Mouse (Mus musculus) forelimb bud, embryonic 11.5 days (tissue): ENCODE data around the gene Foxc2.
"Not testable (repeated sequence)": the region's sequence is repeated elsewhere in the genome, so short reads cannot be mapped to it uniquely, and the experiment has no call there.

Experiments used
- DNase-seq: peaks from one replicate; pipeline ENCODE4 v3.0.0-alpha.2; 2012; ENCODE audit warnings: low read depth, low spot score

Foxc2 gene

DNA sequence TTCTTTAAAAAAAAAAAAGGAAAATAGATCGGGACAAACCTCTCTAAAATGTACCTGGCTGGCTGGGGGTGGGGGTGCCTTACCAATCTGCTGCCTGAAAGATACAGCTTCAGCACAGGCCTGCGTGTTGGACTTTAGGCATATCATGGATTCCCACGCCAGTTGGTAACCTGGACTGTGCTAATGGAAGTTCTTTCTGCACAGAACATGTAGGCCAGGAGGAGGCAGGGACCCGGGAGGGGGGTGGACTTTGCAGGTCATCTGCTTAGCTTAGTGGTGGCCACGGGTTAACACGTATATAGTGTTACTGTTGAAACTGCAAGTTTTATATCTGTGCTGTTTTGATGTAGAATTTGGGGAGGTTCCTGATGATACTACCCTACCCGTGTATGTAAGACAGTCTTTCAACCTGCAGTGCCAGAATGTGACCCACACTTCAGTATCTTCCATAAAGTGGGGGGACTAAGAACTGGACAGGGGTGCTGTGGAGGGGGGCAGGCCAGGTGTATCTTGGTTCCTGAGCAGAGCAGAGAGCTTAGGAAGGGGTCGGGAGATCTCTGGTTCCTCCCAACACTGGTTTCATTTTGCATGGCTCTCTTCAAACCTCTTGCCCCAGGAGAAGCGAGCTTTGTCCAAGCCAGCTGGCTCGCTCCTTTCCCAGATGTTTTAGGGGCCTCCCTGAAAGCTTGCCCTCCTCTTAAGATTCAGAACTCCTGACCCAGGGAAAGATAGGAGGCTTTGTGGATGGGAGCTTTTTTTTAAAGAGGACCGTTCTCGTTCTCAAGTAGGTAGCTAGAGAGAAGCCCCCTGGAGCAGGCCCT is 3.9 kb downstream of the Foxc2 start:
- no peak for DNase-seq

- no peak for DNase-seq
Observed at GRCm38 (mm10) chr8:121120456-121121419, 4.8 kb downstream of the Foxc2 start.

- DNase-seq = no peak
Observed at GRCm38 (mm10) chr8:121121704-121122103, 5.7 kb downstream of the Foxc2 start.

GRCm38 (mm10) chr8:121122368-121122767 is 6.4 kb downstream of the Foxc2 start:
- DNase-seq = no peak

DNA sequence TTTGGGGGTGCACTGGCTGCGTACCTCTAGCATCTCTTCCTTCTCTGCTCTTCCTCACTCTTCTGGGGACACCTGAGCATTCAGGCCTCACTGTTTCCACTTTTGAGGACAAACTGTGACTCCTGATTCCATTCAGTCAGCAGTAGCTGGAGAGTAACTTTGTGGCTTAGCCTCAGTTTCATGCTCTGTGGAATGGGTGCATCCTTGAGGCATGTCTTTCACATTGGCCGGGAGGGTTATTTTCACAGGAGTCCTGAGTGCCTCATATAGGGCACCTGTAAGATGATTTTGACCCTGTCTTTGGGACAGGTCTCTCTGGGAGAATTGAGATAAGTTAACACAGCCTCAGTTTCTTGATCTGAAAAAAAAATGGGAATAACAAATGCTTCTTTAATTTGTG is 7.1 kb downstream of the Foxc2 start:
- no peak for DNase-seq

- no peak for DNase-seq
Observed at GRCm38 (mm10) chr8:121124547-121125239, 8.7 kb downstream of the Foxc2 start.

DNA sequence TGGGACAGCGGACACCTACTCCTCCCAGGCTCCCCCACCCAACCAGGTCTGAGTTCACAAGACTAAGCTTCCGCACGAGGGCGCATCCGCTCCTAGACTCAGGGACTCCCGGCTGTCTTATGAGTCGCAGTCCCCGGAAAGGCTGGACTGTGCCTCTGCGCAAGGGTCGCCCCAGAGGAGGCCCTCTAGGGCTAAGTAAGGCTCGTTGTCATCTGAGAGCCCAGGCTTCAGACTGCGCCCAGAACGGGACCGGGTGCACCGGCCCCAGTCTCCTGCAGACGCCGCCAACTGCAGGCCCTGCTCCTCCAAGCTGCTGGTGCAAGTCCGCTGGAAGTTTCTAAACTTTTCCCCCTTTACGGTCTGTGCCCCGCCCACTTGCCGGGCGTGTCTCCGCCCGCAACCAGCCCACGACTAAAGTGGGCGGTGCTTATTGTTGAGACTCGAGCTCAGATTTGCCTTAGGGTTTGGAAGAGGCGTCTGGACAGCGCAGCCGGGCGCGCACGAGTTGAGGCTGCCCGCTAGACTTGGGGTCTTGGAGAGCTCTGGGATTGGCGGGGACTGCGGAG is 9.4 kb downstream of the Foxc2 start:
- peak; percentile 89 for DNase-seq

DNA sequence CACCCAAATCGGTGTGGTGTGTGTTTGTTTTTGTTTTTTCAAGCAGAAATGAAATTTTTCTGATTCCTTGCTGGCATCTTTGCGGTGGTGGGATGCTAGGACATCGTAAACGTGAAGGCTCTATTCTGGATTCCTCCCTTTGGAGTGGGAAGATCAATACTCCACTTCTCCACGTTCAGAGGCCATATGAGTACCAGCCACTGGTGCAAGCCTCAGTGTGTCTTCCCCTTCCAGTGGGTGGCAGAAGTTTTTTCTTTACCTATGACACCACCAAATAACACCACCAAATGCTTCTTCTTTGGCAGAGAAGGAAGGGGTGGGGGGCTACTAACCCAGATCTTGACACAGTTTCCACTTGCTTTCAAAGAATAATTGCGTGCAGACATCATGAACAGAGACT is 10.2 kb downstream of the Foxc2 start:
- DNase-seq = no peak

DNA sequence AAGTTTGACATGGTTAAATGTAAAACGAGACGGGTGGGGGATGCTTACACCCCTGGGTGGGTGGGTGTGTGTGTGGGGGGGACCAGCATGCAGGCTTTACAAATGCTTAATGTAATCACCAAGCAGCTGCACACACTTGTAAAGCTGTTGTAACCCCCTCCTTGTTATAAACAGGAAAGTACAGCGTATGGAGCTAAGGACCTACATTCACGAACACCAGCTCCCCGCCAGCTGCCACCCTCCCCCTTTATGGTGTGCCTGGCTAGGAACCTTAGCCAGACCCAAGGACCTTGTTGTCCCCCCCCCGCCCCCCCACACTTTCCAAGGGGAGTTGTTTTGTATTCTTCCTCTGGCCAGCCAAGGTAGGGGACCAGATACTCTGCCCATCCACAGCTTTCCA is 10.7 kb downstream of the Foxc2 start:
- DNase-seq = no peak

GRCm38 (mm10) chr8:121127291-121127701 is 11.3 kb downstream of the Foxc2 start:
- no peak for DNase-seq

DNA sequence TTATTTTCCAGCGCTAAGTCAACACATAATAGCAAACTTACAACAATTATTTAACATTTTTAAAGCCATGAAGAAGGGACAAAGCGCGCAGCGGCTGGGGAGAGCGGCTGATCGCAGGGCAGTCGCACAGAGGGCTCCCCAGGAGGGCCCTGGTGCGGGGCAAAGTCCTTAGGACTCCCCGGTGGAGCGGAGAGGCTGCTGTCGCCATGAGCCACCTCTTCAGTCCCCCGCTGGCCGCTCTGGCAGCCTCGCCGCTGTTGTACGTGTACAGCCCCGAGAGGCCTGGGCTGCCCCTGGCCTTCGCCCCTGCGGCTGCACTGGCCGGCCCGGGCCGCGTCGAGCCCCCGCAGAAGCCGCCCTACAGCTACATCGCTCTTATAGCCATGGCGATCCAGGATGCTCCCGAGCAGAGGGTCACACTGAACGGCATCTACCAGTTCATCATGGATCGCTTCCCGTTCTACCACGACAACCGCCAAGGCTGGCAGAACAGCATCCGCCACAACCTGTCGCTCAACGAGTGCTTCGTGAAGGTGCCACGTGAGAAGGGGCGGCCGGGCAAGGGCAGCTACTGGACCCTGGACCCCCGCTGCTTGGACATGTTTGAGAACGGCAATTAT is 11.9 kb downstream of the Foxc2 start, which contains the start of gene Foxl1:
TSS of gene Foxl1 (plus strand) at position 185 of the 620 bp plus-strand sequence.
- DNase-seq = no peak

DNA sequence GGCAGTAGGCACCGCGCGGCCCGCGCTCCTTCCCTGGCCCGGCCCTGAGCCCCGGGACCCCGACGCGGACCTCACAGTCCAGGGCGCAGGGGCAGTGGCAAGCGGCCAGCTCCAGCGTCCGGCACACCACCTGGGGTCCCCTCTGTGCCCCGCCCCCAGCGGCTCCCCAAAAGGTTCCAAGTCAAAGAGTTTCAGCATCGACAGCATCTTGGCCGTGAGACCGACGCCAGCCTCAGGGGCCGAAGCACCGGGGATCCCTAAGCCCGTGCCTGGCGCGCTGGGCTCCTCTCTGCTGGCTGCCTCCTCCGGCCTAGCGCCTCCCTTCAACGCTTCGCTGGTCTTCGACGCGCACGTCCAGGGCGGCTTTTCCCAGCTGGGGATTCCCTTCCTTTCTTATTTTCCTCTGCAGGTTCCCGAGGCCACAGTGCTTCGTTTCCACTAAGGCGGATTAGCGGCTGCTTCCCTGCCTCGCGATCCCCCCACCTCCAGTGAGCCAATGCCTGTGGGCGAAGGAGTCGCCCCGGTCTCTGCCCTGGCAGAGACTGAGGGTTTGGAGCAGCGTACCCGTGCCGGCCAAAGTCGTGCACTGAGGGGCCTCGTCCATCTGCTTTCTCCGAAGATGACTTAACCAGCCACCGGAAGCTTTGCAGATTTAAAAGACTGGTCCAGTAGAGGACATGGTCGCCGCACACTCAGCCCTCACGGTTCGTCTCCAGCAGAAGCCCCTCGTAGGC is 12.7 kb downstream of the Foxc2 start:
- DNase-seq = no peak

GRCm38 (mm10) chr8:121129265-121129940 is 13.4 kb downstream of the Foxc2 start:
- no peak for DNase-seq

GRCm38 (mm10) chr8:121130522-121130921 is 14.6 kb downstream of the Foxc2 start:
- DNase-seq = no peak

DNA sequence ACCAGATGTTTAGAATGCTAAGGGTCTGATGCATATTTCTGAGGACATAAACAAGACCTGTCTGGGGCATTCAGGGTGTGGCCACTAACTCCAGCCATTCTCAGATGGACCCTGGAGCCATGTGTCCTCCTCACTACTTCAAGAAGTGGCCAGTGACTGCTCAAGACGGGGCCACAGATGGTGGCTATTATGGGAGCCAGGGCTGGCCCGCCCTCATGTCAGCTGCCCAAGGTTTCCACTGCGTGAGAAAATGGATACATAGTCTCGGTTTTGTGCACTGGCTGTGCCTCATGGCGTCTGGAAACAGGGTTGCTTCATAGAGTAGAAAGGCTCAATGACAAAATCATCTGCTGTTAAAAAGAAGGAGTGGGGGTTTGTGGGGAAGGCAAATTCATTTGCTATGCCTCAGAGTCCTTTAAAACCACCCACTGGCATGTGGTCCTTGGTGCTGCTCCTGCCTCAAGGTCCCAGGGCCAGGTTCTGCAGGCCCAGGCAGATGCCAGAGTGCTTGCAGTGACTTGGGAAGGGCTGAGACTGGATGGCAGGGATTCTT is 17.1 kb downstream of the Foxc2 start:
- no peak for DNase-seq

DNA sequence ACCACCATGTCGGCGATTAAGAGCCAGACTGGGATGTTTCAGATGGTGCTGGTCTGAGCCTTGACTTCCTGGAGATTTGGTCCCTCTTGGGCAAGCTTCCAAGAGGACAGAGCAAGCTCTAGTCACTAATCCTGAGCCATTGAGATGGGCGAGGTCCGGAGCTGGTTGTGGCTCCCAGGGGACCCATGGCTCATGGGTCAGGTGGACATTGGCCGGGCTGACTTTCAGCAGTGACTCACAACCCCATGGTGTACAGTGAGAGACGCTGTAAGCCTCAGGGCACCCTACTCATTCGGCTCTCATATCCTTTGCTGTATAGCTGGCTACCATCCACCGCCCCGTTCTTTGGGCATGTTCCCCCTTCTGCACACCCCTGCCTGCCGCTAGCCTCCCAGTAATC is 18.1 kb downstream of the Foxc2 start:
- DNase-seq = no peak

DNA sequence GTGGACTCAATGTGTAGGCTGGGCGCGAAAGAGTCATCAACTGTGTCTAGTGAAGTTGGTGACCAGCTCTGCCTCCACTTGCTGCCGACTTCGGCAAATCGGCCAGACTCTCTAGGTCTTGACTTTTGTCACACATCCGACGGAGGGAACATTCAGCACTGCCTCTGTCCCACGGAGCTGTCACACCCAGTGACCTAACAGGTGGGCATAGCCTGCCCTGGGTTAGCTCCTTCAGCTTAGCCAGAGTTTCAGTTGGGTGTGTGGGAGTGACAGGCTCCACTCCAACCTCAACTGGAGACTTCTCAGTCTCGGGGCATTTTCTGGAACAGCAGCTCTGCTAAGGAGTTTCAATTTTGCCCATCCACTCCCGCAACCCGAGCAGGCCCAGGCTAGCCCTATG is 18.5 kb downstream of the Foxc2 start:
- no peak for DNase-seq

DNA sequence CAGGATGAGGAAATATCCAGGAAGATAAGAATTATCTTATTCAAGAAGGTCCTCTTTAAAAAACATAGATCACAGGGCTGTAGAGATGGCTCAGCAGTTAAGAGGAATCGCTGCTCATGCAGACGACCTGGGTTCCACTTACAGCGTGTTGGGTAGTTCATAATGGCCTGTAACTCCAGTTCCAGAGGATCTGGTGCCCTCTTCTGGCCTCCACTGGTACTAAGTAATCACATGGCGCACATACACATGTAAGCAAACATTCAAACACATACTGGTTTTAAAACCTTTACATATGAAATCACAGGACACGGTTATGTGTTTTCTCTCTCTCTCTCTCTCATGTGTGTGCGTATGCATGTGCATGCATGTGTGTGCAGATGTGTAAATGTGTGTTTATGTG is 20.9 kb downstream of the Foxc2 start:
- no peak for DNase-seq

GRCm38 (mm10) chr8:121145457-121146134 is 29.6 kb downstream of the Foxc2 start:
- DNase-seq = not testable (repeated sequence)
